Comparison of ENCODE assay signal across 25 mouse cellular contexts in genomic region chr11:14174594-14174993, GRCm38 (mm10).
"Had no signal": no experiment of that assay in that cellular context is flagged by ENCODE, and none has a peak within 500 bp of the region (broad histone marks: within the 10 kb centered on the region; RNA-seq: fewer than 3 reads in every experiment).

No protein-coding gene starts in this region.

- H3K36me3 ChIP-seq: heart, embryonic 13.5 days; heart, embryonic 15.5 days; hindbrain, embryonic 15.5 days; kidney, embryonic 15.5 days; limb, embryonic 13.5 days; limb, embryonic 15.5 days; liver, embryonic 12.5 days had no signal

- H3K4me3 ChIP-seq: heart, adult 2 months; heart, embryonic 13.5 days; heart, embryonic 15.5 days; hindbrain, embryonic 15.5 days; kidney, embryonic 15.5 days; limb, embryonic 13.5 days; limb, embryonic 15.5 days; liver, embryonic 12.5 days had no signal

- H3K9ac ChIP-seq: forebrain, postnatal 0 days; heart, embryonic 13.5 days; heart, embryonic 15.5 days; hindbrain, embryonic 15.5 days; kidney, embryonic 15.5 days; limb, embryonic 13.5 days; limb, embryonic 15.5 days; liver, embryonic 12.5 days had no signal

- DNase-seq: forebrain, postnatal 0 days; gastrocnemius, postnatal 14 days; gastrocnemius, postnatal 36 days; heart, adult 11 months; heart, adult 2 months; heart, postnatal 14 days; heart, postnatal 36 days; kidney, adult 11 months; kidney, adult 2 months; kidney, adult 9 months; kidney, postnatal 14 days; kidney, postnatal 36 days; layer of hippocampus, adult 9-11 months; layer of hippocampus, postnatal 36 days; left cerebral cortex, postnatal 4 days had no signal

- H3K4me2 ChIP-seq: heart, embryonic 11.5 days; heart, embryonic 13.5 days; heart, embryonic 15.5 days; hindbrain, embryonic 15.5 days; kidney, embryonic 15.5 days; limb, embryonic 13.5 days; limb, embryonic 15.5 days; liver, embryonic 12.5 days had no signal

- H3K4me1 ChIP-seq: heart, embryonic 13.5 days; heart, embryonic 15.5 days; hindbrain, embryonic 15.5 days; kidney, embryonic 15.5 days; limb, embryonic 13.5 days; limb, embryonic 15.5 days; liver, embryonic 12.5 days had no signal

- ATAC-seq: forebrain, postnatal 0 days; intestine, embryonic 16.5 days; liver, embryonic 12.5 days had no signal

- H3K9me3 ChIP-seq: heart, embryonic 13.5 days; heart, embryonic 15.5 days; kidney, embryonic 15.5 days; limb, embryonic 13.5 days; limb, embryonic 15.5 days; liver, embryonic 12.5 days had no signal

- H3K27me3 ChIP-seq: heart, embryonic 13.5 days; heart, embryonic 15.5 days; hindbrain, embryonic 15.5 days; kidney, embryonic 15.5 days; limb, embryonic 13.5 days; limb, embryonic 15.5 days; liver, embryonic 12.5 days had no signal

- H3K27ac ChIP-seq: heart, adult 2 months; heart, embryonic 13.5 days; heart, embryonic 15.5 days; hindbrain, embryonic 15.5 days; kidney, embryonic 15.5 days; kidney, postnatal 0 days; limb, embryonic 13.5 days; limb, embryonic 15.5 days; liver, embryonic 12.5 days had no signal
